ENCODE assay signal across 8 mouse cellular contexts in the genomic region with DNA sequence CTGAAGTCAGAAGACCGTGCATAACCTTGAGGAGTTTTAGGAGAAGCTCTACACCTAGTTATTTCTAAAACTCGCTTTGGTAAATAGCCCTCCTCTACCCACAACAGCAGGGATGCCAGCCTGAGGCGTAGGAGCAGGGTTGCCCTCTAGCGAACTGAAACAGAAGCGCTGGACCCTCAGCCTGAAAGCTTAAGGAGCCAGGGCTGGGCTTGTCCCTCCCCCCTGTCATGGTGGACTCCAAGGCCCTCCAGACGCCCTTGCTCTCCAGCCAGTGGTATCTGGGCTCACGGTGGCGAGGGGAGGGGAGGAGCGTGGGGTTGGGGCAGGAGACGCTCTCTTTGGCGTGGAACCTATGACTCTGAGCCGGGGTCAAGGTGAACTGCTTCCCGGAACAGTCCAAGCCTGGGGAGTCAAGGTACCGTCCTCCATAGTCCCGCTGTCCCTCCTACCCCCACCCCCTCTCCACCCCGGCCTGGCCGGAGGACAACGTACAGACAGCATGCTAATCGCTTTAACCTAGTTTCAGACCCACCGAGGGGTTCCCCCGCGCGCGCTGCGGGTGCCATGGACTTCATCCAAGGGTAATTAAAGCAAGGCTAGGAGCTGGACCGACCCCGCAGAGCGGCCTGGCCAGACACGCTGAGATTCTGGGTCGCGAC. TPM values are rescaled to one million over a fixed set of nuclear protein-coding genes. Genes with fewer than 3 reads are reported as not detected.
DNase-seq lines count a peak whose midpoint lies in the region; ATAC-seq lines count a peak whose summit lies in the region.

No protein-coding gene starts in this region.

- no peak overlapping the region for H3K9ac ChIP-seq in lung, embryonic 15.5 days
- no peak overlapping the region for H3K9ac ChIP-seq in hindbrain, embryonic 13.5 days
- no peak overlapping the region for H3K9ac ChIP-seq in neural tube, embryonic 13.5 days

- DNase-seq in adrenal gland, postnatal 10 days: peak; percentile 8
- no peak for DNase-seq in adrenal gland, postnatal 25 days
- no peak for DNase-seq in lung, postnatal 36 days
- no peak for DNase-seq in natural killer cell, adult 2 months (ENCODE audit: low spot score in 2 of 2)
- DNase-seq in left cerebral cortex, adult 11 months (ENCODE audit: low spot score): no peak

- peaks cover 97% of the 10 kb centered on the region for H3K27me3 ChIP-seq in lung, embryonic 15.5 days
- H3K27me3 ChIP-seq in hindbrain, embryonic 13.5 days: peaks cover 96% of the 10 kb centered on the region
- peaks cover 97% of the 10 kb centered on the region for H3K27me3 ChIP-seq in neural tube, embryonic 13.5 days

- ATAC-seq in lung, embryonic 15.5 days (ENCODE audit: borderline replicate concordance, extremely low read depth, low FRiP score, low TSS enrichment): no peak; the same call in none of the 2 replicates
- peak; percentile 34 for ATAC-seq in hindbrain, embryonic 13.5 days (ENCODE audit: low FRiP score)
- no peak for ATAC-seq in neural tube, embryonic 13.5 days (ENCODE audit: low read depth)

- H3K27ac ChIP-seq in lung, embryonic 15.5 days: no peak overlapping the region
- no peak overlapping the region for H3K27ac ChIP-seq in hindbrain, embryonic 13.5 days
- H3K27ac ChIP-seq in neural tube, embryonic 13.5 days (replicated peaks): no peak overlapping the region

- H3K9me3 ChIP-seq in lung, embryonic 15.5 days: no peaks in the 10 kb centered on the region
- H3K9me3 ChIP-seq in hindbrain, embryonic 13.5 days: no peaks in the 10 kb centered on the region
- H3K9me3 ChIP-seq in neural tube, embryonic 13.5 days: no peaks in the 10 kb centered on the region

- H3K36me3 ChIP-seq in lung, embryonic 15.5 days: no peaks in the 10 kb centered on the region
- H3K36me3 ChIP-seq in hindbrain, embryonic 13.5 days: no peaks in the 10 kb centered on the region
- H3K36me3 ChIP-seq in neural tube, embryonic 13.5 days: no peaks in the 10 kb centered on the region

- peak overlapping the region; percentile 41 for H3K4me2 ChIP-seq in lung, embryonic 15.5 days
- H3K4me2 ChIP-seq in hindbrain, embryonic 13.5 days: peak overlapping the region; percentile 49
- H3K4me2 ChIP-seq in neural tube, embryonic 13.5 days: peak overlapping the region; percentile 46

- 3% methylated on average over 27 of the region's 31 CpGs for WGBS in lung, embryonic 15.5 days
- WGBS in hindbrain, embryonic 13.5 days: 2% methylated on average over 27 of the region's 31 CpGs
- under 1% methylated on average over 31 of the region's 31 CpGs for WGBS in neural tube, embryonic 13.5 days

- peaks cover 19% of the 10 kb centered on the region for H3K4me1 ChIP-seq in lung, embryonic 15.5 days
- peaks cover 38% of the 10 kb centered on the region for H3K4me1 ChIP-seq in hindbrain, embryonic 13.5 days (replicated peaks)
- peaks cover 45% of the 10 kb centered on the region for H3K4me1 ChIP-seq in neural tube, embryonic 13.5 days (replicated peaks)

- 0 out of 2 replicates have a peak overlapping the region, but pooled peaks have one; percentile 4 for H3K4me3 ChIP-seq in lung, embryonic 15.5 days
- H3K4me3 ChIP-seq in hindbrain, embryonic 13.5 days: peak overlapping the region; percentile 21
- H3K4me3 ChIP-seq in neural tube, embryonic 13.5 days: peak overlapping the region; percentile 11

RNA-seq across cellular contexts. Expression of a gene that starts 2.7 kb away (rescaled TPM):
- not detected for total RNA-seq in adrenal gland, postnatal 10 days (2021)
- not detected in 2 replicates for total RNA-seq in adrenal gland, postnatal 25 days (2021)
- polyA plus RNA-seq in lung, embryonic 15.5 days (2015; fragmentation: Nextera tagmentation; extraction: Ambion mirVana): not detected in 2 replicates
- polyA plus RNA-seq in hindbrain, embryonic 13.5 days (2015; fragmentation: Nextera tagmentation; extraction: Ambion mirVana): 1.3 and 3.1 TPM in 2 replicates
- 0.92 and 1.2 TPM in 2 replicates for polyA plus RNA-seq in neural tube, embryonic 13.5 days (2015; fragmentation: Nextera tagmentation; extraction: Ambion mirVana)
